Mouse (Mus musculus): ENCODE results near the gene Socs3. TPM values are rescaled to one million over a fixed set of nuclear protein-coding genes. Genes with fewer than 3 reads are reported as not detected.

Socs3 gene
- total RNA-seq, 2 experiments from 2014 or later, result 2.8 to 5.0 TPM

GRCm38 (mm10) chr11:117974327-117975125 lies 4.7 kb upstream of the Socs3 start:
- intact Hi-C loops (cut with DNase I), result loop anchor here (5.0 kb wide), 1 partner anchor 123 kb away; no protein-coding TSS in a partner anchor

GRCm38 (mm10) chr11:117973569-117973968 lies 3.7 kb upstream of the Socs3 start:
- intact Hi-C loops (cut with DNase I), result loop anchor here (5.0 kb wide), 1 partner anchor 124 kb away; no protein-coding TSS in a partner anchor
- no peak for DNase-seq (ENCODE audit: low spot score in 2 of 2)

More at GRCm38 (mm10) chr11:117974327-117975125, 4.7 kb upstream of the Socs3 start:
- DNase-seq (ENCODE audit: low spot score in 2 of 2), result no peak

- no peak for DNase-seq (ENCODE audit: low spot score in 2 of 2)
- intact Hi-C loops (cut with DNase I), result loop anchor here (5.0 kb wide), 1 partner anchor 124 kb away; no protein-coding TSS in a partner anchor
Measured at GRCm38 (mm10) chr11:117972656-117973558, 3.1 kb upstream of the Socs3 start.

GRCm38 (mm10) chr11:117971646-117972242 lies 1.9 kb upstream of the Socs3 start:
- intact Hi-C loops (cut with DNase I), result loop anchor here (5.0 kb wide), 1 partner anchor 126 kb away; no protein-coding TSS in a partner anchor

GRCm38 (mm10) chr11:117971100-117971499 lies 1.3 kb upstream of the Socs3 start:
- DNase-seq (ENCODE audit: low spot score in 2 of 2), result no peak
- intact Hi-C loops (cut with DNase I), result loop anchor here (5.0 kb wide), 1 partner anchor 126 kb away; no protein-coding TSS in a partner anchor

More at GRCm38 (mm10) chr11:117971646-117972242, 1.9 kb upstream of the Socs3 start:
- no peak for DNase-seq (ENCODE audit: low spot score in 2 of 2)

GRCm38 (mm10) chr11:117969100-117969944 lies 525 bp downstream of the Socs3 start:
- intact Hi-C loops (cut with DNase I), result loop anchor here (2.0 kb wide), 3 partner anchors 37 to 99 kb away; no protein-coding TSS in a partner anchor
- DNase-seq (ENCODE audit: low spot score in 2 of 2), result peak; percentile 84 to 89

- intact Hi-C loops (cut with DNase I), result loop anchor here (2.0 kb wide), 3 partner anchors 36 to 98 kb away; no protein-coding TSS in a partner anchor
- no peak for DNase-seq (ENCODE audit: low spot score in 2 of 2)
Measured at GRCm38 (mm10) chr11:117968716-117969099, 1.1 kb downstream of the Socs3 start.

GRCm38 (mm10) chr11:117968016-117968671 lies 1.7 kb downstream of the Socs3 start:
- intact Hi-C loops (cut with DNase I), result loop anchor here (2.0 kb wide), 3 partner anchors 35 to 97 kb away; no protein-coding TSS in a partner anchor
- peak; percentile 56 to 59 for DNase-seq (ENCODE audit: low spot score in 2 of 2)

GRCm38 (mm10) chr11:117967249-117968015 lies 2.4 kb downstream of the Socs3 start:
- intact Hi-C loops (cut with DNase I), result loop anchor here (2.0 kb wide), 3 partner anchors 35 to 97 kb away; no protein-coding TSS in a partner anchor
- DNase-seq (ENCODE audit: low spot score in 2 of 2), result peak in 1 of 2 experiments; percentile 17

GRCm38 (mm10) chr11:117966506-117967100 lies 3.2 kb downstream of the Socs3 start:
- intact Hi-C loops (cut with DNase I), result no loop called here
- peak in 1 of 2 experiments; percentile 14 for DNase-seq (ENCODE audit: low spot score in 2 of 2)

- no peak for DNase-seq (ENCODE audit: low spot score in 2 of 2)
- intact Hi-C loops (cut with DNase I), result no loop called here
Measured at GRCm38 (mm10) chr11:117965561-117965981, 4.3 kb downstream of the Socs3 start.

- DNase-seq (ENCODE audit: low spot score in 2 of 2), result peak in 1 of 2 experiments; percentile 17
- intact Hi-C loops (cut with DNase I), result no loop called here
Measured at GRCm38 (mm10) chr11:117965052-117965451, 4.8 kb downstream of the Socs3 start.

GRCm38 (mm10) chr11:117964294-117964693 lies 5.6 kb downstream of the Socs3 start:
- intact Hi-C loops (cut with DNase I), result no loop called here

GRCm38 (mm10) chr11:117963872-117964271 lies 6.0 kb downstream of the Socs3 start:
- intact Hi-C loops (cut with DNase I), result no loop called here
- no peak for DNase-seq (ENCODE audit: low spot score in 2 of 2)

More at GRCm38 (mm10) chr11:117964294-117964693, 5.6 kb downstream of the Socs3 start:
- peak in 1 of 2 experiments; percentile 11 for DNase-seq (ENCODE audit: low spot score in 2 of 2)

- DNase-seq (ENCODE audit: low spot score in 2 of 2), result peak; percentile 95 to 96
- intact Hi-C loops (cut with DNase I), result no loop called here
Measured at GRCm38 (mm10) chr11:117963091-117963793, 6.6 kb downstream of the Socs3 start.
